8 mouse cellular contexts compared by ENCODE assay signal in the genomic region with DNA sequence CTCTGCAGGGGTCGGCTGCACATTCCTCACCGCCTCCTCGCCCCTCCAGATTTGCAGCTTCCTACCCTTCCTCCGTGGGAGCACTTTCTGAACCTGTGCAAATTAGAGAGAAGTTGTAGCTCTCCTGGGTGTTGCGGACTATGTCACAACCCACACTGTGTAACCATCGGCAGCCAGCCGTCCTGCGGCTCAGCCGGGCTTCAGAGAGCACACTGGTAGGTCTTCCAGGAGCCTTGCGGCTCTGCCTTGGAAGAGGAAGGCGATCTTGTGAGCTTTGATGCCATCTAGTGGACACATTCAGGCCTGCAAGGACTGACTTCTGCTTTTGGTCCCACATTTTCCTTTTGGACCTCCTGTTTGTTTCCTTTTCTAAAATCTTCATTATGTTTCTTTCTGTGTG. TPM values are rescaled to one million over a fixed set of nuclear protein-coding genes. Genes with fewer than 3 reads are reported as not detected.
A peak's percentile ranks its signal among the peaks of the same experiment; 100 is the strongest.
DNase-seq lines count a peak whose midpoint lies in the region; ATAC-seq and TF ChIP-seq lines count a peak whose summit lies in the region.

No protein-coding gene starts in this region.

- WGBS in embryonic facial prominence, embryonic 15.5 days, result 2% methylated on average over 11 of the region's 11 CpGs
- WGBS in heart, embryonic 11.5 days (ENCODE audit: insufficient replicate concordance), result under 1% methylated on average over 11 of the region's 11 CpGs
- under 1% methylated on average over 11 of the region's 11 CpGs for WGBS in kidney, embryonic 15.5 days

- no peaks in the 10 kb centered on the region for H3K36me3 ChIP-seq in embryonic facial prominence, embryonic 15.5 days
- H3K36me3 ChIP-seq in heart, embryonic 11.5 days (ENCODE audit: control insufficient read depth, insufficient read depth, low read length), result no peaks in the 10 kb centered on the region
- H3K36me3 ChIP-seq in kidney, embryonic 15.5 days, result no peaks in the 10 kb centered on the region

- 0 out of 2 replicates have a peak overlapping the region, but pooled peaks have one; percentile 18 for H3K9ac ChIP-seq in embryonic facial prominence, embryonic 15.5 days
- peak overlapping the region; percentile 61 for H3K9ac ChIP-seq in heart, embryonic 11.5 days (ENCODE audit: low read depth, low read length)
- peak overlapping the region; percentile 45; the same call in 1 of the 2 replicates for H3K9ac ChIP-seq in kidney, embryonic 15.5 days

- TF ChIP-seq POLR2A in bone marrow macrophage, adult 2 months (IDR thresholded peaks at IDR 0.05; ENCODE audit: borderline replicate concordance, low read depth, low read length), result no peak

- peak overlapping the region; percentile 32 for H3K4me3 ChIP-seq in bone marrow macrophage, adult 2 months (ENCODE audit: insufficient read depth, low read length)
- peak overlapping the region; percentile 38 for H3K4me3 ChIP-seq in embryonic facial prominence, embryonic 15.5 days (replicated peaks)
- peak overlapping the region; percentile 39 for H3K4me3 ChIP-seq in heart, embryonic 11.5 days (ENCODE audit: low read depth, low read length)
- peak overlapping the region; percentile 41 for H3K4me3 ChIP-seq in kidney, embryonic 15.5 days (replicated peaks)

- peak; percentile 66 for ATAC-seq in embryonic facial prominence, embryonic 15.5 days (ENCODE audit: insufficient number of reproducible peaks, low FRiP score, low TSS enrichment, low read depth)
- ATAC-seq in heart, embryonic 11.5 days (replicated peaks; ENCODE audit: insufficient number of reproducible peaks, low FRiP score, low TSS enrichment), result no peak; the same call in 1 of the 2 replicates
- peak; percentile 73; the same call in 1 of the 2 replicates for ATAC-seq in kidney, embryonic 15.5 days (replicated peaks; ENCODE audit: low FRiP score)
- ATAC-seq in monocyte, adult 5-6 weeks (replicated peaks; ENCODE audit: insufficient number of reproducible peaks, low FRiP score, low TSS enrichment, poor library complexity, severe bottlenecking), result peak; percentile 64

- DNase-seq in A20 (ENCODE audit: low read depth, low spot score) (peak; percentile 79), liver (peak; percentile 80)
- peak; percentile 72 to 81 for DNase-seq in spleen, postnatal 36 days (ENCODE audit: low spot score in 2 of 2)

- H3K4me1 ChIP-seq in bone marrow macrophage, adult 2 months (ENCODE audit: control insufficient read depth, insufficient read depth, low read length), result peaks cover 27% of the 10 kb centered on the region
- peaks cover 24% of the 10 kb centered on the region for H3K4me1 ChIP-seq in embryonic facial prominence, embryonic 15.5 days
- H3K4me1 ChIP-seq in heart, embryonic 11.5 days (ENCODE audit: control insufficient read depth, insufficient read depth, low read length), result peaks cover 5% of the 10 kb centered on the region; the same call in 1 of the 2 replicates
- H3K4me1 ChIP-seq in kidney, embryonic 15.5 days, result peaks cover 30% of the 10 kb centered on the region

- H3K27me3 ChIP-seq in embryonic facial prominence, embryonic 15.5 days, result no peaks in the 10 kb centered on the region
- peaks cover 16% of the 10 kb centered on the region for H3K27me3 ChIP-seq in heart, embryonic 11.5 days (ENCODE audit: control insufficient read depth, insufficient read depth, low read length)
- peaks cover 4% of the 10 kb centered on the region; the same call in 1 of the 2 replicates for H3K27me3 ChIP-seq in kidney, embryonic 15.5 days

- no peaks in the 10 kb centered on the region for H3K9me3 ChIP-seq in embryonic facial prominence, embryonic 15.5 days (replicated peaks)
- no peaks in the 10 kb centered on the region for H3K9me3 ChIP-seq in heart, embryonic 11.5 days (replicated peaks; ENCODE audit: control insufficient read depth, low read length)
- no peaks in the 10 kb centered on the region for H3K9me3 ChIP-seq in kidney, embryonic 15.5 days (replicated peaks)

- no peak overlapping the region for H3K27ac ChIP-seq in bone marrow macrophage, adult 2 months (ENCODE audit: insufficient read depth, low read depth, low read length)
- no peak overlapping the region for H3K27ac ChIP-seq in embryonic facial prominence, embryonic 15.5 days (replicated peaks)
- no peak overlapping the region for H3K27ac ChIP-seq in heart, embryonic 11.5 days (ENCODE audit: low read depth, low read length)
- no peak overlapping the region for H3K27ac ChIP-seq in kidney, embryonic 15.5 days

- H3K4me2 ChIP-seq in embryonic facial prominence, embryonic 15.5 days (replicated peaks), result peak overlapping the region; percentile 70
- H3K4me2 ChIP-seq in heart, embryonic 11.5 days, result peak overlapping the region; percentile 82
- H3K4me2 ChIP-seq in kidney, embryonic 15.5 days, result peak overlapping the region; percentile 84

- 0 out of 2 replicates have a peak, but pooled peaks have one; percentile 32 for TF ChIP-seq CTCF in bone marrow macrophage, adult 2 months (IDR thresholded peaks at IDR 0.05; ENCODE audit: low read depth, low read length)

RNA-seq across cellular contexts. Expression of gene Acbd3, which starts 38.0 kb away (rescaled TPM):
- polyA plus RNA-seq in bone marrow macrophage, adult 2 months (2012; ENCODE audit: insufficient read depth, insufficient read length, missing spikeins), result 33.7 and 36.9 TPM in 2 replicates
- polyA plus RNA-seq in embryonic facial prominence, embryonic 15.5 days (2015; fragmentation: Nextera tagmentation; extraction: Ambion mirVana), result 26.8 and 27.5 TPM in 2 replicates
- polyA plus RNA-seq in heart, embryonic 11.5 days (2014; fragmentation: Nextera tagmentation; extraction: Ambion mirVana), result 23.0 and 23.7 TPM in 2 replicates
- polyA plus RNA-seq in kidney, embryonic 15.5 days (2015; fragmentation: Nextera tagmentation; extraction: Ambion mirVana), result 22.1 and 24.2 TPM in 2 replicates
- total RNA-seq in monocyte, adult 5-6 weeks (2017), result 77.8 to 90.1 TPM (median 79.8 TPM) in 3 replicates

RNA-seq across cellular contexts. Expression of gene H3f3a, which starts 49.9 kb away (rescaled TPM):
- polyA plus RNA-seq in bone marrow macrophage, adult 2 months (2012; ENCODE audit: insufficient read depth, insufficient read length, missing spikeins), result 1,000 and 1,015 TPM in 2 replicates
- polyA plus RNA-seq in embryonic facial prominence, embryonic 15.5 days (2015; fragmentation: Nextera tagmentation; extraction: Ambion mirVana), result 2,445 and 2,695 TPM in 2 replicates
- 1,894 and 1,931 TPM in 2 replicates for polyA plus RNA-seq in heart, embryonic 11.5 days (2014; fragmentation: Nextera tagmentation; extraction: Ambion mirVana)
- polyA plus RNA-seq in kidney, embryonic 15.5 days (2015; fragmentation: Nextera tagmentation; extraction: Ambion mirVana), result 2,677 and 2,753 TPM in 2 replicates
- total RNA-seq in monocyte, adult 5-6 weeks (2017), result 1,440 to 2,544 TPM (median 2,182 TPM) in 3 replicates
